Mouse (Mus musculus): ENCODE results near the gene Tmem126a. TPM values are rescaled to one million over a fixed set of nuclear protein-coding genes. Genes with fewer than 3 reads are reported as not detected.
A peak's percentile ranks its signal among the peaks of the same experiment; 100 is the strongest.

Tmem126a gene
- polyA plus RNA-seq, 1 experiment: 82.0 TPM

DNA sequence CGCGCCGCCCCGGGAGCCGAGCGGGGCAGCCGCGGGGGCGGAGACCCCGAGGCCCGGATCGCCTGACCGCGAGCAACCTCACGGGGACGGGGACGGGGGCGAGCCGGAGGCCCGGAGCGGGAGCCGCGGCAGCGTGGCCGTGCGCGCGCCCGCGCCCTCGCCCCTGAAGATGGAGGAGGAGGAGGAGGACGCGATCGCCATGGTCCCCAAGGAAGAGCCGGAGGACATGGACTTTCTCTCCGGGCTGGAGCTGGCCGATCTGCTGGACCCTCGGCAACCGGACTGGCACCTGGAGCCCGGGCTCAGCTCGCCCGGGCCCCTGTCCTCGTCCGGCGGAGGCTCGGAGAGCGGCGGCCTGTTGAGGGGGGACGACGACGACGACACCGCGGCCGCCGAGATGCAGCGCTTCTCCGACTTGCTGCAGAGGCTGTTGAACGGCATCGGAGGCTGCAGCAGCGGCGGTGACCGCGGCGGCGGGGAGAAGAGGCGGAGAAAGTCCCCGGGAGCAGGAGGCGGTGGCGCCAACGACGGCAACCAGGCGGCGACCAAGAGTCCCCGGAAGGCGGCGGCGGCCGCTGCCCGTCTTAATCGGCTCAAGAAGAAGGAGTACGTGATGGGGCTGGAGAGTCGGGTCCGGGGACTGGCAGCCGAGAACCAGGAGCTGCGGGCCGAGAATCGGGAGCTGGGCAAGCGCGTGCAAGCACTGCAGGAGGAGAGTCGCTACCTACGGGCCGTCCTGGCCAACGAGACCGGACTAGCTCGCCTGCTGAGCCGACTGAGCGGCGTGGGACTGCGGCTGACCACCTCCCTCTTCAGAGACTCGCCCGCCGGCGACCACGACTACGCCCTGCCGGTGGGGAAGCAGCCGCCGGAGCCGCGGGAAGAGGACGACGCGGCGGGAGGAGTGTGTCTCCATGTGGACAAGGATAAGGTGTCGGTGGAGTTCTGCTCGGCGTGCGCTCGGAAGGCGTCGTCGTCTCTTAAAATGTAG is 13.6 kb downstream of the Tmem126a start:
- H3ac ChIP-seq (ENCODE audit: control insufficient read depth, insufficient read length, low read depth): peak overlapping the region; percentile 97
- no peaks in the 10 kb centered on the region for H3K27me3 ChIP-seq (ENCODE audit: control insufficient read depth, insufficient read depth, insufficient read length)
- peaks cover 41% of the 10 kb centered on the region for H3K79me3 ChIP-seq (ENCODE audit: low read depth)
- H3K4me3 ChIP-seq (ENCODE audit: insufficient read depth, poor library complexity, severe bottlenecking): peak overlapping the region; percentile 63
- peaks cover 57% of the 10 kb centered on the region for H3K79me2 ChIP-seq (ENCODE audit: control insufficient read depth, insufficient read depth)
- peaks cover 34% of the 10 kb centered on the region for H3K36me3 ChIP-seq (ENCODE audit: control insufficient read depth, insufficient read depth)
- no peak for TF ChIP-seq CTCF (IDR thresholded peaks at IDR 0.05; ENCODE audit: control insufficient read depth, insufficient read depth, insufficient read length)
- TF ChIP-seq MYOD1 (IDR thresholded peaks at IDR 0.05; ENCODE audit: control insufficient read depth, insufficient read length, low read depth): no peak
- TF ChIP-seq CEBPB (IDR thresholded peaks at IDR 0.05; ENCODE audit: low read depth): no peak
- TF ChIP-seq FOSL1 (IDR thresholded peaks at IDR 0.05; ENCODE audit: insufficient read depth, low read length, poor library complexity, severe bottlenecking): no peak
- no peak for TF ChIP-seq MYOG (IDR thresholded peaks at IDR 0.05; ENCODE audit: control insufficient read depth, extremely low read depth, insufficient read length)
- no peak for TF ChIP-seq USF1 (IDR thresholded peaks at IDR 0.05; ENCODE audit: low read depth)
- no peak for TF ChIP-seq MAX (IDR thresholded peaks at IDR 0.05)

DNA sequence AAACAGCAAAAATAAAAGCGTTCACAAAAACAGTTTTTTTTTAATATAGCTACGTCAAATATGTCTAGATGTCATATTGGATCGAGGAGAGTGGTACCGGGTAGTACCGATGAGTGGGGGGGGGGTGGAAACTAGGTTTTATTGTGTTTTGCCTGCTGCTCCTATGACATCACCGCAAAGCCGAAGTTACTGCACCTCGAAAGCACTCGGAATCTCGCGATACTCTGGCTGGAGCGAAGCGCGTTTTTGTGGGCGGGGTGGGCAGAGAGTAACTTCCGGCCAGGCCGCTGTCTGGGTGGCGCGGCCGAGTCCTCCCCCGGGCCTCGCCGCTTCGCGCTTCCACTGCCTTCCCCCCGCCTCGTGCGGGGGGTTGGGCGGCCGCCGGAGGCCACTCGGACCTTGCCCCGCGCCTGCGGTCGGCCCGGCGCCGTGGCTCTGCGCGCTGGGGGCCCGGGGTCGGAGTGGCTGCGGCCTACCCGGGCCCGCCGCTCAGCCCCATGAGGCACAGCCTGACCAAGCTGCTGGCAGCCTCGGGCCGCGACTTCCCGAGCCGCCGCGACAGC is 14.4 kb downstream of the Tmem126a start, which contains the start of gene Crebzf:
Crebzf (plus strand) TSS at position 212 of the 563 bp plus-strand sequence.
- Histone ChIP-seq H3K4me3 (ENCODE audit: insufficient read depth, poor library complexity, severe bottlenecking) (peak within 1 kb of the TSS; percentile 63), H3K36me3 (ENCODE audit: control insufficient read depth, insufficient read depth) (peaks cover 28% of the 10 kb centered on the region), H3K27me3 (ENCODE audit: control insufficient read depth, insufficient read depth, insufficient read length) (no peaks in the 10 kb centered on the region), H3ac (ENCODE audit: control insufficient read depth, insufficient read length, low read depth) (peak within 1 kb of the TSS; percentile 97), H3K79me2 (ENCODE audit: control insufficient read depth, insufficient read depth) (peaks cover 49% of the 10 kb centered on the region), H3K79me3 (ENCODE audit: low read depth) (peaks cover 35% of the 10 kb centered on the region)
- TF ChIP-seq MYOD1 (IDR thresholded peaks at IDR 0.05; ENCODE audit: control insufficient read depth, insufficient read length, low read depth): no peak
- TF ChIP-seq MAX (IDR thresholded peaks at IDR 0.05): peak; percentile 61

DNA sequence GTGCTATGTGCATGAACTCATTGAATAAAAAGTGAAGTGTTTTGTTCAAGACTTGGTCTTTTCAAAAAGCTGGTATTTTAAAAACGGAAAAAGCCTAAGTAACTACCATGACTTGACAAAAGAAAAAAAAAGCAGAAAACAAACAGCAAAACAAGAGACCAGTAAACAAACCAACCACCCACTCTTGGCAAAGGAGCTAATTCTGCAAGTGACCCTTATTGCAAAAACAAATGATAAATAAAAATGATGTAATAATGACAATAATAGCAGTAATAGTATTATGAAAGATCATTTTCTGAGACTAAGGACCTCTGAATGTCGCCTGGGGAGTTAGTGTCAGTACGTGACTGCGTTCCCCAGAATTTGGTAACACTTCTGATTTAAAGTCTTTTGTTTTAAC is 15.0 kb downstream of the Tmem126a start:
- peaks cover 23% of the 10 kb centered on the region for H3K36me3 ChIP-seq (ENCODE audit: control insufficient read depth, insufficient read depth)
- peaks cover 44% of the 10 kb centered on the region for H3K79me2 ChIP-seq (ENCODE audit: control insufficient read depth, insufficient read depth)
- H3K4me3 ChIP-seq (ENCODE audit: insufficient read depth, poor library complexity, severe bottlenecking): peak overlapping the region; percentile 3

DNA sequence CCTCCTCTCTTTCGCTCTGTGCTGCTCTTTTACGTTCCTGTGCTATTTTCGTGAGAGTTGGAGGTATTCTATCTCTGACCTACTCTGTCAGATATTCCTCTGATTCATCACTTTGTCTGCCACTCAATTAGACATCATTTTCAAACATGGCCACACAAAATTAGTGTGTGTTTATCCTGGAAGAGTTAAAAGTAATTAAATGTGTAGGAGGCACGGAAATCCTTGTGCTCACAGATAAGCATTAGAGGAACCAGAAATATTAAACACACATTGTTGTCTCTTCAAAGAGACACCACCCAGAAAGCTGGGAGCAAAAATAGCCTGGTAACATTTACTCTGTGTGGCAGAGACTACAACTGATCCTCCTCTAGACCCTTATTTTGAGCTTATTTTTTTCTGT is 17.0 kb downstream of the Tmem126a start:
- peaks cover 9% of the 10 kb centered on the region for H3K36me3 ChIP-seq (ENCODE audit: control insufficient read depth, insufficient read depth)
- H3K4me3 ChIP-seq (ENCODE audit: insufficient read depth, poor library complexity, severe bottlenecking): no peak overlapping the region
- H3K79me3 ChIP-seq (ENCODE audit: low read depth): peaks cover 17% of the 10 kb centered on the region
- H3ac ChIP-seq (ENCODE audit: control insufficient read depth, insufficient read length, low read depth): no peak overlapping the region
- H3K27me3 ChIP-seq (ENCODE audit: control insufficient read depth, insufficient read depth, insufficient read length): no peaks in the 10 kb centered on the region
- TF ChIP-seq USF1 (IDR thresholded peaks at IDR 0.05; ENCODE audit: low read depth) (no peak), CTCF (IDR thresholded peaks at IDR 0.05; ENCODE audit: control insufficient read depth, insufficient read depth, insufficient read length) (no peak), CEBPB (IDR thresholded peaks at IDR 0.05; ENCODE audit: low read depth) (no peak), MYOG (IDR thresholded peaks at IDR 0.05; ENCODE audit: control insufficient read depth, extremely low read depth, insufficient read length) (no peak), MAX (IDR thresholded peaks at IDR 0.05) (no peak), FOSL1 (IDR thresholded peaks at IDR 0.05; ENCODE audit: insufficient read depth, low read length, poor library complexity, severe bottlenecking) (no peak), MYOD1 (IDR thresholded peaks at IDR 0.05; ENCODE audit: control insufficient read depth, insufficient read length, low read depth) (no peak)
- peaks cover 23% of the 10 kb centered on the region for H3K79me2 ChIP-seq (ENCODE audit: control insufficient read depth, insufficient read depth)

More for the DNA sequence above, 15.0 kb downstream of the Tmem126a start:
- peaks cover 29% of the 10 kb centered on the region for H3K79me3 ChIP-seq (ENCODE audit: low read depth)
- H3ac ChIP-seq (ENCODE audit: control insufficient read depth, insufficient read length, low read depth): no peak overlapping the region
- H3K27me3 ChIP-seq (ENCODE audit: control insufficient read depth, insufficient read depth, insufficient read length): no peaks in the 10 kb centered on the region
- TF ChIP-seq CTCF (IDR thresholded peaks at IDR 0.05; ENCODE audit: control insufficient read depth, insufficient read depth, insufficient read length): no peak

DNA sequence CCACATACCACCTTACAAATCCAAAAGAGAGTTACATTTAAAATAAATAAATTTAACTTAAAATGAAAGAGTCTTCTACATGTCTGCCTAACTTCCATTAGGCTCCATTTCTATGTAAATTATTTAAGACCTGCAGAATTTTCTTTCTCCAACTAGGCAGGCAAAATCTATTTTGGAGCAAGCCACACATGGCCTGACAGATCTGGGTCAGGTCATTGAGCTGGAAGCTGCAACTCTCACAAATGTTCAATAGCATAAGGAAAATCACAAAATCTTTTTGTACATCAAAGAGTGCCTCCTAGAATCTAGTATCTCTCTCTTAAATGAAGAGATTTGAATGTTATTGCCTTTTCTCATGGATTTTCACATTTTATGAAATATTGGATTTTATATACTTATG is 24.8 kb downstream of the Tmem126a start:
- Histone ChIP-seq H3K27me3 (ENCODE audit: control insufficient read depth, insufficient read depth, insufficient read length) (peaks cover 5% of the 10 kb centered on the region), H3K36me3 (ENCODE audit: control insufficient read depth, insufficient read depth) (no peaks in the 10 kb centered on the region), H3K79me2 (ENCODE audit: control insufficient read depth, insufficient read depth) (no peaks in the 10 kb centered on the region), H3K79me3 (ENCODE audit: low read depth) (no peaks in the 10 kb centered on the region), H3K4me3 (ENCODE audit: insufficient read depth, poor library complexity, severe bottlenecking) (no peak overlapping the region), H3ac (ENCODE audit: control insufficient read depth, insufficient read length, low read depth) (no peak overlapping the region)
- TF ChIP-seq MYOD1 (IDR thresholded peaks at IDR 0.05; ENCODE audit: control insufficient read depth, insufficient read length, low read depth): no peak
- no peak for TF ChIP-seq MAX (IDR thresholded peaks at IDR 0.05)
- no peak for TF ChIP-seq CTCF (IDR thresholded peaks at IDR 0.05; ENCODE audit: control insufficient read depth, insufficient read depth, insufficient read length)
- no peak for TF ChIP-seq FOSL1 (IDR thresholded peaks at IDR 0.05; ENCODE audit: insufficient read depth, low read length, poor library complexity, severe bottlenecking)
- TF ChIP-seq USF1 (IDR thresholded peaks at IDR 0.05; ENCODE audit: low read depth): no peak
- no peak for TF ChIP-seq CEBPB (IDR thresholded peaks at IDR 0.05; ENCODE audit: low read depth)
- no peak for TF ChIP-seq MYOG (IDR thresholded peaks at IDR 0.05; ENCODE audit: control insufficient read depth, extremely low read depth, insufficient read length)
